Mouse (Mus musculus): ENCODE data around the gene Fcrlb.

GRCm38 (mm10) chr1:170933940-170934339, 21.2 kb upstream of the Fcrlb start:
- TF ChIP-seq CTCF (IDR thresholded peaks at IDR 0.05; ENCODE audit: control insufficient read depth, insufficient read depth, insufficient read length) (no peak), MYOD1 (IDR thresholded peaks at IDR 0.05; ENCODE audit: control insufficient read depth, insufficient read length, low read depth) (no peak), MAX (IDR thresholded peaks at IDR 0.05) (no peak), MYOG (IDR thresholded peaks at IDR 0.05; ENCODE audit: control insufficient read depth, extremely low read depth, insufficient read length) (no peak), USF1 (IDR thresholded peaks at IDR 0.05; ENCODE audit: low read depth) (no peak), FOSL1 (IDR thresholded peaks at IDR 0.05; ENCODE audit: insufficient read depth, low read length, poor library complexity, severe bottlenecking) (no peak)

Measured in C2C12 (cell line).